Mouse (Mus musculus): ENCODE results near the gene Ccnyl1.
A peak's percentile ranks its signal among the peaks of the same experiment; 100 is the strongest.

The Ccnyl1 gene

DNA sequence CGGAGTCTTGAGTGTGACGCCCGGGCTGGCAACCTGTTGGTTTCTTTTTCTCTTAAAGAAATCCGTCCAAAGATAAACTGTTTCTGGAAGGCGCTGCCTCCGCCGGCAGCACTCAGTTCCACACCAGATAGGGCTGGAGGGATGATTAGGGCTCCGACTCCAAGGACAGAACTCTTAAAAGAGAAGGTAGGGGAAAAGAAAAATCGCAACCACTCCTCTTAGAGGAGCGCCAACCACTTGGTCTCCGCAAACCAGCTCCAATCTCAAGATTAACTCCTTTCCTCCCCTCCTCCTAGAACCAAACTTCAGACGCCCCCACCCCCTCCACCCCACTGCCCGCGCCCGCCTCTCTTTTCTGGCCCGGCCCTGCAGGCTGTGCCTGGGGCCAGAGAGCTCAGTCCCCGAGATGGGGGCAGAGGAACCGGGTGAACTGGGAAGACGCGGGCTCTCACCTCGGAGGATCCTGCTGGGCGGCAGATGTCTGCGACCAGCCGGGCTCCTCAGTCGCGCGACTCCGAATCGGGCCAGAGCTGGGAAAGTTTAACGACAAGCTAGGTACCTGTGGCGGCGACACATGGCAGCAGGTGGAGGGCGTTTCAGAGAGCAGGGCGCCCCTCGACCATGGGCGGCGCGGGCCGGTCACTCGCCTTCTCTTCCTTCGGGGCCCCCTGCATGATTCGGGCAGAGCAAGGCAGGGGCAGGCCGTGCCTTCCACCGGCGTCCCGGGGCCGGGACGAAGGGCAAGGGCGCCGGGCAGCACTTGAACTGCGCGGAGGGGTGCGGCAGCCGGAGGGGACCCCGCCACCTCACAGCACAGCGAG lies 46.6 kb downstream of the Ccnyl1 start:
- no peak for DNase-seq (ENCODE audit: extremely low spot score, low read depth, low spot score)

DNA sequence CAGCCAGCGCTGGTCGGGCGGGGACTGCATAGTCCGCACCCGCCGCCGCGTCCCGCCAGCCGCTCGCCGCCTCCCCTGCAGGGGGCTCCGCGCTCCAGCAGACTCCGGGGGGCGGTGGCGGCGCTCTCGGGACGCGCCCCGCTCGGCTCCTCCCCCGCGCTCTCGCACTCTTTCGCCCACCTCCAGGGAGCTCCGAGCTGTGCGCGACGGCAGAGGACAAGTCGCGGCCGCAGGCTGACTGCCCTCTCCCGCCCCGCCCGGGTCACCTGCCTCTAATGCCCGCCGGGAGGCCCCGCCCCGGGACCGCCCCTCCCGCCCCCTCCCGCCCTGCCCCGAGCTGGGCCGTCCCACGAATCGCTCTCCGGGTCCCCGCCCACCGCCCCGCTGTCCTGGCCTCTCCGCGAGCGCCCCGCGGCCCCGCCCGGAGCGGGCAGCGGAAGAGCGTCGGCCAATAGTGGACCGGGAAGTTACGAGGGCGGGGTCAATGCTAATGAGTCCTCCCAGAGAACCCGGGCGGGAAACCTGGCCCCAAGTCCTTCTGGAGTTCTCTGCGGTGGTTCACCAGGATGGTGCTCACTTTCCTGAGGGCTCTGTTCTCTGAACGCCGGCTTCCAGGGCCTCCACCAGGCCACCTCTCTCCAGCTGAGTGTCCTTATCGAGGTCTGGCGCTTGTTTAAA lies 47.4 kb downstream of the Ccnyl1 start, which contains the start of gene Fzd5:
TSS of gene Fzd5 (minus strand) at position 250 of the 678 bp plus-strand sequence.
- DNase-seq (ENCODE audit: extremely low spot score, low read depth, low spot score), result peak; percentile 58

DNA sequence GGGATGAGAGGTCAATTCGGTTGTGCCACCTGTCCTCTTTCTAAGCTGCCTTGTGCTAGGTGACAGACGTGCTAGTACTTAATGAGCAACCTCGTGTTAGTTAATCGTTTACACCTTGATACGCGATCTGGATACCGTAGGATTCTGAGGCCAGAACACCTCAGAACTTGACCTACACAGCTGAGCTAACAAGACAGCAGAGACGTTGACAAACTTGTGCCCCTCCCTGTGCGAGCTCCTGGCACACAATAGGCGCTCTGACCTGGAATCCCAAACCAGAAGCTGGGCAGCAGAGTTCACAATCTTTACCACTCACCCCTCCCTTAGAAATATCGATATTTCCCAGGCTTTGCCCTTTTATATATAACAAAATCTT lies 47.9 kb downstream of the Ccnyl1 start:
- no peak for DNase-seq (ENCODE audit: extremely low spot score, low read depth, low spot score)

DNA sequence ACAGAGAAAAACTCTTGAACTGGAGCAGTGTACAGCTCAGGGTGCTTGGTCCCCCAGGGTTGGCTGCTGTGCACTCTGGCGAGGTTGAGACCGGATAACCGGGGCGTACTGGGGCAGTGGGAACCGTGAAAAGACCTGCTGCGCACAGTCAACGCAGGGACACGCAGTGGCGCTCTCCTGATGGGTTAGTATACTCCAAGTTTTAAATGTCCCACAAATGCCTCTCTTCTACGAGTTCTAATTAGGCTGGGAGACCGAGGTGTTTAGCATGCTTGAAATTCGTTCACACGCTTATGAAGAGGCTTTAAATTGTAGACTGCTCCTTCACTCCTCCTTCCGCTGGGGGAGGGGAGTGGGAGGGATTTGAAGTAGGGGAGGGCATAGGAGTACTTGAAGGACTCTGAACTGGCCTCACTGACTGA lies 48.4 kb downstream of the Ccnyl1 start:
- DNase-seq (ENCODE audit: extremely low spot score, low read depth, low spot score), result no peak

DNA sequence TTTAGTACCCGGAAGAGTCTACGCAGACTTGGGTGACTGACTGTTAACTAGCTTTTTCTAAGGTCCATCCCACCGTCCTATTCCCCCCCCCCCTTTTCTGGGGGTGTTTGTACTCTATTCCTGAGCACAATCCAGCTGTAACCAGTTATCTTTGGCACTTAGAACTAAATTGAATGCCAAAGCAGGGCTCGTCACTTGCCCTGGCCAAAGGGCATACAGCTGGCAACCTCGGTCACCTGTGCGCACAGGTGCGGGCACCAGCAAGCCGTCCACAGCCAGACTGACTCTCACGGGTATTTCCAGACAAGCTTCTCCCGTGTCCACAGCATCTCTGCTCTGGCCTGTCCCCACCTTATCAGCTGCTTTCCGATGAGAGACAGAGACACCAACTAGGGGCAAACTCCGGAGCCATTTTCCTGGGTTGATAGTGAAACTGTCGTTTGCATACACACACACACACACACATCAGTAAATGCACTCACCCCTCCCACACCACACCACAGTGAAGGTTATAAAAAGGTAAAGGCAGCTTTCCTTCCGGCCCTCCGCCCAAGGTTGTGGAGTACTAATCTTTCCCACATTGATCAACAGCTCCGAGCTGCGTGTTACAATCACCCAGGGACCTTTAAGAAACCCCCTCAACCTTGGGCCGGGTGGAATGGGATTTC lies 52.6 kb downstream of the Ccnyl1 start:
- DNase-seq (ENCODE audit: extremely low spot score, low read depth, low spot score), result no peak

DNA sequence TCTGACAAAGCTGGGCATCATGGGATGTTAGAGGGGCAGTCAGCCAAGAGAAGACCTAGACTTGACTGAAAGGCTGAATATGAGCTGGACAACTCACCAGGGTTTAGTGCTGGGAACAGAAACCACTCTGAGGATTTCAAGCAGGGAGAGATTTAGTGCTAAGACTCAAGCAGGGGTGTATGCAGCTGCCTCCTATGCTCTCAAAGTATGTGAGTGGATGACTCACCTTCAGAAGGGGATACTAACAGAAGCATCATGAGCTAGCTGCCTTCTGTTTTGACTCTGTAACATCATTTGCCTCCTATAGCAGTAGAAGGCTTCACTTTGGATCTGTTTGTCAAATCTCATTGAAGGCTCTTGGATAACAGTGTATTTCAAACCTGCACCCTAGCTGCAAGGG lies 54.4 kb downstream of the Ccnyl1 start:
- DNase-seq (ENCODE audit: extremely low spot score, low read depth, low spot score), result no peak

DNA sequence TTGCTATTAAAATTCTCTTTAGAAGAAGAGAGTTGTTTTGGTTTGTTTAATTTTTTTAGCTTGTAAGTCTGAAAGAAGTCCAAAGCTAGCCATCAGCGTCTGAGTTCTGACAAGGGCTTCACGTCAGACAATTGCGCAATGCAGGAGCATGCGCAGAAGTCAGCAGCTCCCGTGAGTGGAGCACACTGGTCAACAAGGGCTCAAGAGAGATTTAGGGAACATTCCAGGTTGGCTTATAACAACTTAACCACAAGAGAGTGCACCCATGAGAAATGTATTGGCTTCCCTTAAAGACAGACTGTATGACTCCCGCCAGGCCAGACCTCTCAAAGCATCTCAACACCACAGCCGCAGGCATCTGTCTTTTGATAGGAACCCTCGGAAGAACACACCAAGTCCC lies 62.9 kb downstream of the Ccnyl1 start:
- DNase-seq (ENCODE audit: extremely low spot score, low read depth, low spot score), result no peak

DNA sequence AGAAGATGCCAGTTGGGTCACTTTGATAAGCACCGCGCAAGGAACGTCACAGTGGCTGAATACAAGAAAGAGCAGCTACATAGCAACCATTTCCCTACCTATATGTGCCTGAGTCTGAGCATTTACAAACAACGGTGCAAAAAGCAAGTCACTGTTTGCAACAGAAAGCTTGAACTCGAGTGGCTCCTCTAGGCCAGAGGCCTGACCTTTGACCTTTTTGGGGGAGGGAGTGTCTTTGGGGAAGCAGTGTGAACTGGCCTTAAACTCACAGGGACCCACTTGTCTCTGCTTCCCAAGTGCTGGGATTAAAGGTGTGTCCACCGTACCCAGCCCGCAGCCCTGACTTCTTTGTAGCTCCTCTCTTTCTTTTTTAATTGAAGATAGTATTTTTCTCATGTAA lies 63.4 kb downstream of the Ccnyl1 start:
- DNase-seq (ENCODE audit: extremely low spot score, low read depth, low spot score), result no peak

DNA sequence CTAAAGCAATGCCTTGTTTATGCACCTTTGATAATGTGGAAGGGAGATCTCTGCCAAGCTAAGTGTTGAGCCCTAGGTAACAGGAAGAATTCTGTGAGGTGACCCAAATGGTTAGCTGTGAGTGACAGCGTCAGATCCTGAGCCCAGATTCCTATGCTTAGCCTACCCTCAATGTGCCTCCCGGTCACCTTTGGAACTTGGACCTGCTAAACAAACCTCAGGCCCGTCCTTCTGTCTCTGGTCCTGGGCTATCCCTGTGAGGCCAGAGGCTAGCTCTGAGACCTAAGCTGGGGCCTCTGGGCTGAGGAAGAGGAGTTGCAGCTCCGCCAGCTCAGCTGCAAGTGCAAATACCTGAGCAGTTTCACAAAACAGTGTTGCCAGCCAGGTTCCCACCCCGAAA lies 64.4 kb downstream of the Ccnyl1 start:
- DNase-seq (ENCODE audit: extremely low spot score, low read depth, low spot score), result no peak

DNA sequence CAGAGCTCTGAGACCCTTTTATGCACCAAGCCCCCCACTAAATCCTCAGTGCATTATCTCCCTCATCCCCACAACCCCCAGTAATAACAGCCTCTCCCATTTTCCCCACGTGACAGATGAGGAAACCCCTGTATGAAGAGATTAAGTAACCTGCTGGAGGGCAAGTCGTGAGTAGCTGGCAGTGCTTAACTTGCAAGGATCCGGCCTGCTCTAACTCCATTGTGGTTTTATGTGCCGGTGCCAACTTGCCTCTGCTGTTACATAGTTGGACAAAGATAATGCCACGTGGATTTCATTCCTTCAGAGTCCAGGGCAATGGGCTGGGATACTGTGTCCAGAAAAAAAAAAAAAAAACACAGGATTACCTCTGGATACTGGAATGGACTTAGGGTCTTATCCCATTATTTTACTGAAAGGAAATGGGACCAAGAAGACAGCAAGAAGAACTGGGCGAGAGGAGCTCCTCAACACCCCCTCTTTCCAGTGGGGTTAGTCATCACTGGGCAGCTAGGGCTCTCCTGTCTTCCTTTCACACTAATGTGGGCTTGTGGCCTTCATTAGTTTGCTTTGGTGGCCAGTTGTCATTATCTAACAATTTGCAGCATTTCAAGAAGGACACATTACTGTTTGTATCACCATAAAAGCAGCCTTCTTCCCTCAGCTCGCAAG lies 65.8 kb downstream of the Ccnyl1 start:
- DNase-seq (ENCODE audit: extremely low spot score, low read depth, low spot score), result no peak

DNA sequence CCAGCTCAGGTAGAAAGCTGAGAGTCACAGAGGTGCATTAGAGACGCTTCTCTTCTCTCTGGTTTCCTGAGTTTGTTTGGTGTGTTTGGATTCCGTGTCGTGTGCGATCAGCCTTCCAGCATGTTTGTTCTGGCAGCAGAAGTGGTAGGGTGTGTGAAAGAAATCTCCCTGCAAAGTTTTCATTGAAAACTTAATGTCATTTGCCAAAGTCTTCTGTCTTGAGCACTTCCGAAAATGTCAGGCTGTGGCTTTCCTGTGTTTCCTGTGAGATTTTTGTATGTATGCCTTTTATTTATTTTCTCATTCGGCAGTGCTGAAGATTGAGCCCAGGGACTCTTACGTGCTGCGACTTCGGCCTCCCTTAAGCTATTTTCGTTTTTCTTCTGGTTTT lies 66.4 kb downstream of the Ccnyl1 start:
- no peak for DNase-seq (ENCODE audit: extremely low spot score, low read depth, low spot score)

DNA sequence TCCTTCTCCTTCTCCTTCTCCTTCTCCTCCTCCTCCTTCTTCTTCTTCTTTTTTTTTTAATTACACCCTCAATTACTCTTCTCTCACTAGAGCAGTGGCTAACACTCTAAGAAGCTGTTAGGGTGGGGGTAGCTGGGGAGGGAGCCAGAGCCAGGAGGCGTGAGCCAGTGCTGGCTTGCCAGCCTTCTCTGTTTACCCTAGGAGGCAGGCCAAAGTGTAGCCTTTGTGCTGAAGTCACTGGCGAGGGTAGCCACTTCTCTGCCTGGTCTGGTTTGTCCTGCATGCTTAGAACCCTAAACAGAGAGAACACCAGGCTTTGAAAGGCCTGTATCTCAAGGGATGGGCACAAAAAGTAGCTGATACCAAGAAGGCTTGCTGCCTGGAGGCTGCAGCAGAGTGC lies 67.0 kb downstream of the Ccnyl1 start:
- no peak for DNase-seq (ENCODE audit: extremely low spot score, low read depth, low spot score)

DNA sequence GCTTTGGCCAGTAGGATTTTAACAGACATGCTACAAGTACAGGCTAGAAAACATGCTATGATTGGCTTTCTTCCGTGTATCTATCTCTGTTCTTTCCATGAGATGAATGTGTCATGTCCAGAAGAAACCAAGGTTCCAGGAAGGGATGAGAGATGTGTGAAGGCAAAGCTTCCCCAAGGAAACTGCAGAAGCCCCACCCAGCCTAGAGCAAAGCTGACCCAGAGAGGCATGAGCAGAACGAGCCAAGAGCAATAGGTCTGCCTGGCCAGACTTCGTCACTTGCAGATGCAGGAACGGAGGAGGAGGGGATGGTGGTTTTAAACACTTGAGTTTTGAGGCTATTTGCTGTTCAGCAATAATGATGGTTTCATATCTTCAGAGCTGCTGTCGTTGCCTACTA lies 67.5 kb downstream of the Ccnyl1 start:
- DNase-seq (ENCODE audit: extremely low spot score, low read depth, low spot score), result no peak

DNA sequence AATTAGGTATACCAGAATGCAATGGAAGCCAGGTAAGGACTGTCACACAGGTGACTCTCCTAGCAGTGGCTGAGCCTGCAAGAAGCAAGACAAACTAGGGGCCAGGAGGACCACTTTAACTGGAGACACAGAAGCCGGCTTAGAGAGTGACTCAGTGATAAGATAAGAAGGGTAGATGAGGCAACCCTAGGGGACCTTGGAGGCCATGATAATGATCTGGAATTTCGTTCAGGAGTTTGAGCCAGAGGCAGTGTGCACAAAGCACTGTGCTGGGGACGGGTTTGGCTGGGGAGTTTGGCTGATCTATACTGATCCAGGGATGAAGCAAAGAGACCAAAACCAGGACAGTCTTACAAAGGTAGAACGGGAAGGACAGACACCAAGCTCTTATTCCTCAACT lies 71.4 kb downstream of the Ccnyl1 start:
- no peak for DNase-seq (ENCODE audit: extremely low spot score, low read depth, low spot score)

DNA sequence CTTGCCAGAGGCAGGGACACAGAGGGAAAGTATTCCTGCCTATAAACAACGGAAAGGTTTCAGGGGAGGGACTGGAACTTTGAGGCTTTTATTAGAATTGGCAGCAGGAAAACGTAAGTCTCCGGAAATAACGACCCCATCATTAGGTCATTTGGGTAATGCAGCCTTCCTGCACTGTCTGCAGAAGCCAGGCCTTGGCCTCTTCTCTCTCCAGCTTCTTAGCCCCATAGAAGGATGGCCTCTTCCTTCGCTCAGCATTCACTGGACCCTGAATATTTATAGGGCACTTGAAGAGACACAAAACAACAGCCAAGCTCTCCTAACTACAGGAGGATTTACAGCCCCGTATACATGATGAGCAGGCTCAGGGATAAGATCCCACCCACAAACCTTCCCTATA lies 79.9 kb downstream of the Ccnyl1 start:
- no peak for DNase-seq (ENCODE audit: extremely low spot score, low read depth, low spot score)

DNA sequence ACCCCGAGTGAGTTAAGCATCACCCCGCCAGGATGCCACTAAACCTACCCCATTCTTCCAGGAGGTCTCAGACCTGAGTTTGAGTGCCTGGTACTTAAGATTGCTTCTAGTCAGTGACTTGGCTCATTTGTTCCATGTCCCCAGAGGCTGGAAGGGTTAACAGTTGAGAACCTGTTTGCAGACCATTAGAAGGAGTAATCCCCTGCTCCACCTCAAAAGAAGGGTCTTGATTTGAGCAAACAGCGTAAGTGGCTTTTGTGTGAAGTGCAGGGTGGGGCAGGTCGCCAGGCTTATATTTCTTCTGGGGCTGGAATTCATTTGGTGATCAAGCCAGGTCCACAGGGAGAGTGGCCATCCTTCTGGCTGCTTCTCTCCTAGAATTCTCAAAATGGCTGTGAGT lies 83.0 kb downstream of the Ccnyl1 start:
- no peak for DNase-seq (ENCODE audit: extremely low spot score, low read depth, low spot score)
